ENCODE assay signal across 18 mouse cellular contexts in genomic region chr11:95161708-95162107, GRCm38 (mm10). TPM values are rescaled to one million over a fixed set of nuclear protein-coding genes. Genes with fewer than 3 reads are reported as not detected.
"Had no signal": no experiment of that assay in that cellular context is flagged by ENCODE, and none has a peak within 500 bp of the region (broad histone marks: within the 10 kb centered on the region; RNA-seq: fewer than 3 reads in every experiment).

No protein-coding gene starts in this region.

- H3K9me3 ChIP-seq: neural tube, embryonic 13.5 days; neural tube, embryonic 15.5 days; stomach, embryonic 15.5 days had no signal

- H3K4me3 ChIP-seq: neural tube, embryonic 13.5 days; neural tube, embryonic 15.5 days; stomach, embryonic 15.5 days had no signal

- DNase-seq: retina, postnatal 1 day; right cerebral cortex, adult 18-20 months; right cerebral cortex, postnatal 14 days; right cerebral cortex, postnatal 25 days; right cerebral cortex, postnatal 4 days; spleen, adult 18-20 months; thymus, adult 18-20 months; thymus, adult 2 months; thymus, postnatal 14 days; thymus, postnatal 36 days; thymus, postnatal 4 days had no signal

- H3K27ac ChIP-seq: neural tube, embryonic 13.5 days; neural tube, embryonic 15.5 days; stomach, embryonic 15.5 days; stomach, postnatal 0 days had no signal

- H3K4me2 ChIP-seq: neural tube, embryonic 13.5 days; neural tube, embryonic 15.5 days; stomach, embryonic 15.5 days had no signal

- H3K4me1 ChIP-seq: neural tube, embryonic 13.5 days; neural tube, embryonic 15.5 days; stomach, embryonic 15.5 days had no signal

- H3K36me3 ChIP-seq: neural tube, embryonic 13.5 days; neural tube, embryonic 15.5 days; stomach, embryonic 15.5 days had no signal

- H3K27me3 ChIP-seq: neural tube, embryonic 15.5 days; stomach, embryonic 15.5 days had no signal

- H3K9ac ChIP-seq: neural tube, embryonic 13.5 days; neural tube, embryonic 15.5 days; stomach, embryonic 15.5 days had no signal

RNA-seq across cellular contexts. Expression of gene Dlx4, which starts 15.6 kb away (rescaled TPM):
- polyA plus RNA-seq: neural tube, embryonic 13.5 days; neural tube, embryonic 14.5 days; neural tube, embryonic 15.5 days; small intestine, adult 2 months; spleen, adult 2 months had no signal

RNA-seq across cellular contexts. Expression of gene Dlx3, which starts 41.8 kb away (rescaled TPM):
- polyA plus RNA-seq: neural tube, embryonic 14.5 days; spleen, adult 2 months had no signal
